Mouse (Mus musculus): ENCODE data around the gene Abca1.

DNA sequence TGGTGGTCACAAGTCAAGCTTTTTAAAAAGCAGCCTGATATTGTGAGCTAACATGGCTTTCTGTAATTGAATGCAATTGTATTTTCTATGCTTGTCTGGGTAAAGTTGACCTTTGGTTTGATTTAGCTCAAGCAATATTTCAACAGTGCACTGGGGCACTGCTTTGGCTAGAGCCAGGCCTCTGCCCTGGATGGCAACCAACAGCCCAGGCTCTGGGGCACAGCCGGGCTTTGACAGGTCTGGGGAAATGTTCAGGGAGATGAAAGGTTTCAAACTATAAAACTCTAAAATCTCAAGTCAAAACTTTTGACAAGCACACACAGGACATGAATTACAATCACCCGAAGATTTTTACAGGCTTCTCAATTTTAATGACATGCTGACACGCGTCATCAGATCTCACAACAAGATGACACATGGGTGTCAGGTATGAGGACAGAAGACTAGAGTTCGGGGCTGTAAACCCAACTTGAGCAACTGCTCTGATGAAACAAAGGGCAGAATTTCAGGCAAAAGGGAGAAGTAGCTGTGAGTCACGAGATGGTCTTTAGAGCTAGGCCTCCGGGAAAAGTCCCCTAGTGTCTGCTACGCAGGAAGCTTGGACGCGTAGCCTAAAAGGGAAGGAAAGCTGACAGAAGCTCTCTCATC lies 39.5 kb downstream of the Abca1 start:
- TF ChIP-seq POLR2A (IDR thresholded peaks at IDR 0.05; ENCODE audit: low read depth, low read length) (no peak), CTCF (conservative IDR thresholded peaks at IDR 0.05; ENCODE audit: insufficient read depth, insufficient read length, low read depth, low read length) (no peak)
